Mouse (Mus musculus): ENCODE results near the gene Slc4a3.
A peak's percentile ranks its signal among the peaks of the same experiment; 100 is the strongest.

The Slc4a3 gene

GRCm38 (mm10) chr1:75521321-75522031, 24.6 kb upstream of the Slc4a3 start, which contains the start of gene Stk11ip:
TSS of gene Stk11ip (plus strand) at chr1:75521529.
- DNase-seq (ENCODE audit: low read depth, low spot score): peak; percentile 74

DNA sequence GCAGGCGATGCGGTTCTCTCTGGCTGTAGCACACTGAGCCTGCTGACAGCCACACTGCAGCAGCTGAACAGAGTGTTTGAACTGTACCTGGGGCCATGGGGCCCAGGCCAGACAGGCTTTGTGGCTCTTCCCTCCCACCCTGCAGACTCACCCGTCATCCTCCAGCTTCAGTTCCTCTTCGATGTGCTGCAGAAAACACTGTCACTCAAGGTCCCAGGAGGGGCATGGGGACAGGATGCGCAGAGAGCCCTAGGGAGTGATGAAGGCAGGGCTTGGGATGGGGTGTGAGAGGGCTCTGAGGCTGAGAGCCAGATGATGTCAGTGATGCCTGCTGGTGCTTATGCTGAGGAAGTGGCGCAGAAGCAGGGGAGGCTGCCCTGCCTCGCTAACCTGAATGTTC, 21.4 kb upstream of the Slc4a3 start:
- no peak for DNase-seq (ENCODE audit: low read depth, low spot score)

DNA sequence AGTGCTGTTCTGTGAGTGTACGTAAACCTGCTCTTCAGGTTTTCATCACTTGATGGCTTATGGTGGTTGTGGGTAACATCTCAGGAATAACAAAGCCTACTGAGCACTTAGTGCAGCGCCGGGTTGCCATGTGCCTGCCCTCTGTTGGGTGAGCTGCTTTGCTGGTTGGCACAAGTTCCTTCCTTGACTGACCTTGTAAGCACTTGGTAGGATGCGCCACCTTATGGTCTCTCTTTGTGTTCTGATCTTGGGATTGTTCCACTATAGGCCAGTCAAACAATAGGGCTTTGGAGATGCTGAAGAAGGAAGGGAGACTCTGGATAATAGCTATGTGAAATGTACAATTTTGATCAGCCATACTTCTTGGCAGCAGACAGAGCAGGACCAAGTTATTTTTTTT, 15.5 kb upstream of the Slc4a3 start:
- DNase-seq (ENCODE audit: low read depth, low spot score): no peak

DNA sequence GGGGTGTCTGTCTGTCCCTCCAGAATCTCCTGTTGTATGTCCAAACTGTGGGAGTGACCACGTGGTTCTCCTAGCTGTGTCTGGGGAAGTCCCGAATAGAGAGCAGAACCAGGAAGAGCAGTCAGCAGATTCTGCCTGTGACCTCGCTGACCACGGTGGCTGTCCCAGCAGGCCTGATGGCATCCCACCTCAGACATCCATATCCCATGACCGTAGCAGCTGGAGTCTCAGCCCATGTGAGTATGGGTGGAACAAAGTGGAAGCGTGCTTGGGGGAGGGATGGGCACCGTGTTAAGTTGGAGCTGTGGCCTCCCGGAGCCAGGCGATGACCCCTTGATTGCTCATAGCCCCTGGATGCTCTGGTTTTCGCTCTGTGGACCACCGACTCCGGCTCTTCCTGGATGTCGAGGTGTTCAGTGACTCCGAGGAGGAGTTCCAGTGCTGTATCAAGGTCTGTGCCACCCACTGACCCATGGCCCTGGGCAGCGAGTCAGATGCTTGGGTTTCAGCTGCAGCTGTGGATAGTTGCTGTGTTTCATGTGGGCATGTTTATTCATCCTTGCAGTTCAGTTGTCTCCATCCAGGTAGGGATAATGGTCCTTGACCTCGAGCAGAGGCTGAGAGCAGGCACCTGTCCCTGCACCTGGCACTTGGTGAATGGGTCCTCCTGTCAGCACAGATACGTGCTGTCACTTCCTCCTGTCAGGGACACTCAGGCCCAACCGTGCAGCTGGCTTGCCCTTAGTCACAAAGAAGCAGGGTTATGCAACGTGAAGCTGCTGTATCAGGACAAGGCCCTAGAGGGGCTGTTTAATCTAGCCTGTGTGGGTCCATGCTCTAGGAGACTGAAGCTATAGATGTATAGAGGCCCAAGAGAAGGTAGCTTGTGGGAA, 13.5 kb upstream of the Slc4a3 start:
- no peak for DNase-seq (ENCODE audit: low read depth, low spot score)

GRCm38 (mm10) chr1:75533325-75534252, 12.5 kb upstream of the Slc4a3 start:
- no peak for DNase-seq (ENCODE audit: low read depth, low spot score)

DNA sequence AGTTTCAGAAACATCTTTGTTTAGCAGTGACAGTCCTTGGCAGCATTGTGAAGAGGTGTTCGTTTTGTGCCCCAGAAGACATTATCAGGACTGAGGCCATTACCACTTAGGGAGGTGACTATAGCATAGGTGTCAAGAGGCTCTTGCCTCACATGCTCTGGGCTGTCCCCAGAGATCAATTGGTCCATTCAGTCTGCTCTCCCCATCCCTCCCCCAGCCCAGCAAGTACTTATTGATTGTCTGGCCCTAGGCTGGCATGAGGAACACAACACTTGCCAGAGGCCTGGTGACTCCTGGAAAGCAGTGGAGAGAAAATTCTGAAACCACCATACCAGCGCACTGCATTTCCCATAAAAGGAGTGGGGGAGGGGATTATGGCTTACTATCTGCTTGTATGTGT, 8.5 kb upstream of the Slc4a3 start:
- DNase-seq (ENCODE audit: low read depth, low spot score): no peak

GRCm38 (mm10) chr1:75538597-75539190, 7.4 kb upstream of the Slc4a3 start:
- DNase-seq (ENCODE audit: low read depth, low spot score): no peak

DNA sequence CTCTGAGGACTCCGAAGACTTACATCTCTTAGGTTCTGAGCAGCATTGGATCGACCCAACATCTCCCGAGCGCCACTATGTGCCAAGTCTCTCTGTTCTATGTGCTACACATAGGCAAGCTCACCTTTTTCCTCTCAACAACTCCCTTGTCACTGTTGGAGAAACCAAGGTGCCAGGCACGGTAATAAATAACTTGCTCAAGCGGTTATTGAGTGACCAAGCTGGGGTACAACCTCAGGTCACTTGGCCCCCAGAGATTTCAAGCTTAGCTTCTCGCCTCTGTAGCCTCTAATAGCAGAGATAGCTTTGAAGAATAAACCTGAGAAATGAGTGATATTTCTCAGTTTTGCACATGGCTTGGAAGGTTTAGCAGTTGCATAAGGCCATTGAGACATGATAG, 4.6 kb upstream of the Slc4a3 start:
- DNase-seq (ENCODE audit: low read depth, low spot score): no peak

DNA sequence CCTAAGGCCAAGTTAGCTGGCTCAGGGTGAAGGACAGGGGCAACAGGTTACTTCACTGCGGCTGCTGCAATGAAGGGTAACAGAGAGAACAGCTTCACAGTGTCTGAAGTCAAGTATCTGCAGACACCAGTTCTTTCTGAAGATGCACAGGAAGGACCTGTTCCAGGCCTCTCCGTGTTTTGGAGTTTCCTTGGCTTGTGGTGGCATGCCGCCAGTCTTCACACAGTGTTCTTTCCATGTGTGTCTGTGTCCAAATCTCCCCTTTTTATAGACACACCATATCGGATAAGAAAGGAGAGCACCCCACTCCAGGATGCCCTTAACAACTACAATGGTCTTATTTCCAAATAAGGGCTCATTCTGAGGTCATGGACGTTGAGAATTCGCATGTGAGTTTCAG, 1.7 kb upstream of the Slc4a3 start:
- DNase-seq (ENCODE audit: low read depth, low spot score): no peak

DNA sequence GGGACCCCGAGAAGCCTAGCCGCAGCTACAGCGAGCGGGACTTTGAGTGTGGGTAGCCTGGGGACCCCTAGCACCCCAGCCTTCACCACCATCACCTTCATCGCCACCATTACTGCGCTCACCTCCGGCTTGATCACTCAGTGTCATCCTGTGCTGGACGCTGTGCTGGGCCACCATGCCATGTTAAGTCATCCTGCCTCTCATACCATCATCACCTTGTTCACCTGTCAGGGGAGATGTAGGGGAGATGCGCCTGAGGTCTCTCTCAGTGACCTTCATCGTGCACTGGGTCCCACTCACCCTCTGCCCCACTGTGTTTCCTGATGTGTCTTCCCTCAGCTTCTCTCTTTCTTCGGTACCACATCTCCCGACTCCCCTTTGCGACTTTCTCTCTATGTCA, 1.3 kb downstream of the Slc4a3 start:
- no peak for DNase-seq (ENCODE audit: low read depth, low spot score)

DNA sequence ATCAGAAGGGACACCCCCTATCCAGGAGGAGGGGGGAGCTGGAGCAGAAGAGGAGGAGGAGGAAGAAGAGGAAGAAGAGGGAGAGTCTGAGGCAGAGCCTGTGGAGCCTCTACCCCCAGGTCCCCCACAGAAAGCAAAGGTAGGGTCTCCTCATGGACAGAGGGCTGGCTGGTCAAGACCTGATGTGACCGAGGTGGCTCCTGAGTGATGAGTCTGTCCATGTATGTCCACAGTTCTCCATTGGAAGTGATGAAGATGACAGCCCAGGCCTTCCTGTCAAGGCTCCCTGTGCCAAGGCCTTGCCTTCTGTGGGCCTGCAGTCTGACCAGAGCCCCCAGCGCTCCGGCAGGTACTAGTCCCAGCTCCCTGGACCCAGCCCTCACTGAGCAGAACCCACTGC, 2.0 kb downstream of the Slc4a3 start:
- DNase-seq (ENCODE audit: low read depth, low spot score): no peak

- no peak for DNase-seq (ENCODE audit: low read depth, low spot score)
Measured at GRCm38 (mm10) chr1:75548871-75549270, 2.8 kb downstream of the Slc4a3 start.

- no peak for DNase-seq (ENCODE audit: low read depth, low spot score)
Measured at GRCm38 (mm10) chr1:75549289-75550279, 3.5 kb downstream of the Slc4a3 start.

DNA sequence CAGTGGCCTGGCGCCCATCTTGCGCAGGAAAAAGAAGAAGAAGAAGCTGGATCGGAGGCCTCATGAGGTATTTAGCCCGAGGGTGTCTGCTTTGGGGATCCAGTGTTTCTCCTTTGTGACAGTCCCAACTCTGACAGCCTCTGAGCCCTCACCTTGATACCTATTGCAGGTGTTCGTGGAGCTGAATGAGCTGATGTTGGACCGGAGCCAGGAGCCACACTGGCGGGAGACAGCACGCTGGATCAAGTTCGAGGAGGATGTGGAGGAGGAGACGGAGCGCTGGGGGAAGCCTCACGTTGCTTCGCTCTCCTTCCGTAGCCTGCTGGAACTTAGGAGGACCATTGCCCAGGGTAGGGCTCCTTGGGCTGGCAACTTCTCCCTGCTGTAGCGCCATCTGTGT, 4.5 kb downstream of the Slc4a3 start:
- no peak for DNase-seq (ENCODE audit: low read depth, low spot score)

DNA sequence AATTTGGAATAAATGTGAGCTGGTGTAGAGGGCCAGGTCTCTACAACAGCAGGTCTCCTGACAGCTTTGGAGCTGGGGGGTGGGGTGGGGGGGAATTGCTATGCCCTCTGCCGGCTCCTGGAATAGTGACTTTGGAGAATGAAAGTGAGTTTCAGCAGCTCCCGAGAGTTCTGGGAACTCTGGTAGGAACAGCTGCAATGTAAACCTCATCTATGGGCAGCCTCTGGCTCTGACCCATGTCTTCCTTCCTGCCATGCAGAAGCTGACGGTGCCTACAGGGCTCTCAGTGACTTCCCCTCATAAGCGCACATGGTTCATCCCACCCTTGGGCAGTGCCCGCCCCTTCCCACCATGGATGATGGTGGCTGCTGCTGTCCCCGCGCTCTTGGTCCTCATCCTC, 9.6 kb downstream of the Slc4a3 start:
- DNase-seq (ENCODE audit: low read depth, low spot score): no peak

DNA sequence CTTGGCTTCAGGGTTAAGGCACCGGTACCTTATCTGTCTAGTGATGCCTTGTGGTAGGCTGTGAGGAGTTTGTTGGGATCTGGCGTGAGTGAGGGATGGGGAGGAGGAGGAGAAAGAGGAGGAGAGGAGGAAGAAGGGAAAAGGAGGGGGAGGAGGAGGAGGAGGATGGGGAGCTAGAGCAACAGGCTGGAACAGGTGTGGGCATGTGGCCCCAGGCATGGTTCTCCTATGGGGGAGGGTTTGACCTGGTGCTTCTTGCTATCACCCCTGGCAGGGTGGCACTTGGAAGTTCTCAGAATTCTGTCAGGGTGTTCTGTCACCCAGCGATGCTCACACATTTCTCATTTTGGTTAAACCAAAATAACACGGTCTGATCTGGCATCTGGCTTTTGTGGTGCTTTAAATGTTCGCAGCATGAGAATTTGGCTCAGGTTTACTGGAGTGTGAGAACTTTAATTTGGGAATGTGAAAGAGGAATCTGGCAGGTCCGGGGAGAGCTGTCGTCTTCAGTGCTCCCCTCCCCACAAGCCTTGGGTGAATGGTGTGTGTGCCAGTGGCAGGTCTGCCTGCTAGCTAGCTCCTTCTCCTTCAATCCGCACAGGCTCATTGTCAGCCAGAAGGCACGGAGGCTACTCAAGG, 10.2 kb downstream of the Slc4a3 start:
- no peak for DNase-seq (ENCODE audit: low read depth, low spot score)

DNA sequence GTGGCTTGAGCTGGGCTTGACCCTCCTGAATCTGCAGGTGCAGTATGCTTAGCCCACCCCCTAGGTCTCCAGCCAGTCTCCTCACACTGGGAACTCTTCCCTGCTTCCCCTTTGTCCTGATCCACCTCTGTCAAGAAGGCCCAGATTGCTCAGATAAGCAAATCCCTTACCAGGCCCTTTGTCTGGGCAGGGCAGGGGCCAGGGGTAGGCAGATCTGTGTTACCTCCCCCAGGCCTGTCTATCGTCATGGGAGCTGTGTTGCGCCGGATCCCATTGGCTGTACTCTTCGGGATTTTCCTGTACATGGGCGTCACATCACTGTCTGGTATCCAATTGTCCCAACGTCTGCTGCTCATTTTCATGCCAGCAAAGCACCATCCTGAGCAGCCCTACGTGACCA, 11.0 kb downstream of the Slc4a3 start:
- DNase-seq (ENCODE audit: low read depth, low spot score): no peak

- DNase-seq (ENCODE audit: low read depth, low spot score): no peak
Measured at GRCm38 (mm10) chr1:75558388-75559178, 12.5 kb downstream of the Slc4a3 start.
